Mouse (Mus musculus): Measurements from ENCODE around the gene Cep19. TPM values are rescaled to one million over a fixed set of nuclear protein-coding genes. Genes with fewer than 3 reads are reported as not detected.

Cep19 gene
- total and polyA plus RNA-seq, 3 experiments: 17.6 to 31.3 (median 29.4) TPM

GRCm38 (mm10) chr16:32058817-32059216 lies 40.8 kb upstream of the Cep19 start:
- in situ Hi-C loops (cut with MboI; ENCODE audit: low pct_ligation_motif_present, low pct_unique_long_range_greater_than_20kb, low sequenced_read_pairs) (no loop called here), dilution Hi-C loops (cut with MboI; ENCODE audit: extremely low pct_ligation_motif_present, extremely low pct_unique_long_range_greater_than_20kb, low sequenced_read_pairs) (no loop called here)
- no peak overlapping the region for H3K27ac ChIP-seq (ENCODE audit: insufficient read depth, low read depth)
- no peak overlapping the region for H3K9ac ChIP-seq (ENCODE audit: insufficient read depth, low read depth)
- TF ChIP-seq USF1 (IDR thresholded peaks at IDR 0.05; ENCODE audit: low read depth, low read length) (no peak), TCF12 (IDR thresholded peaks at IDR 0.05; ENCODE audit: low read depth, low read length) (no peak), UBTF (IDR thresholded peaks at IDR 0.05; ENCODE audit: low read depth, low read length) (no peak), GABPA (IDR thresholded peaks at IDR 0.05; ENCODE audit: insufficient replicate concordance, low read depth, low read length) (no peak), RAD21 (IDR thresholded peaks at IDR 0.05; ENCODE audit: low read depth, low read length) (no peak), ZMIZ1 (IDR thresholded peaks at IDR 0.05; ENCODE audit: low read depth, low read length) (no peak), JUND (conservative IDR thresholded peaks at IDR 0.05; ENCODE audit: low read depth, low read length) (no peak), MXI1 (IDR thresholded peaks at IDR 0.05; ENCODE audit: low read depth, low read length) (no peak), PAX5 (IDR thresholded peaks at IDR 0.05; ENCODE audit: low read length) (no peak)
- DNase-seq (ENCODE audit: extremely low read depth): no peak
- no peak overlapping the region for H3K4me2 ChIP-seq (ENCODE audit: insufficient read depth, low read depth, poor library complexity, severe bottlenecking)
- H3K27me3 ChIP-seq (replicated peaks): no peaks in the 10 kb centered on the region
- no peaks in the 10 kb centered on the region for H3K9me3 ChIP-seq (replicated peaks; ENCODE audit: low read length)
- H3K36me3 ChIP-seq (replicated peaks in 1 of 2; ENCODE audit: control insufficient read depth in 1 of 2, insufficient read depth in 1 of 2, low read length in 1 of 2): peaks cover 0 to 28% of the 10 kb centered on the region in 2 experiments
- no peak overlapping the region for H3K4me3 ChIP-seq (replicated peaks in 1 of 3; ENCODE audit: low read depth in 2 of 3, low read length in 2 of 3, poor library complexity in 1 of 3)
- peaks cover 72% of the 10 kb centered on the region for H3K79me2 ChIP-seq (replicated peaks; ENCODE audit: control insufficient read depth, extremely low read depth, insufficient read depth, poor library complexity, severe bottlenecking)
- peaks cover 4 to 55% of the 10 kb centered on the region in 2 experiments for H3K4me1 ChIP-seq (ENCODE audit: control insufficient read depth in 1 of 2, insufficient read depth in 2 of 2)

- Histone ChIP-seq H3K9ac (ENCODE audit: insufficient read depth, low read depth) (no peak overlapping the region), H3K4me1 (ENCODE audit: control insufficient read depth in 1 of 2, insufficient read depth in 2 of 2) (peaks cover 6 to 66% of the 10 kb centered on the region in 2 experiments), H3K4me2 (ENCODE audit: insufficient read depth, low read depth, poor library complexity, severe bottlenecking) (no peak overlapping the region), H3K4me3 (replicated peaks in 1 of 3; ENCODE audit: low read depth in 2 of 3, low read length in 2 of 3, poor library complexity in 1 of 3) (no peak overlapping the region), H3K27me3 (replicated peaks) (no peaks in the 10 kb centered on the region), H3K27ac (ENCODE audit: insufficient read depth, low read depth) (no peak overlapping the region), H3K9me3 (replicated peaks; ENCODE audit: low read length) (no peaks in the 10 kb centered on the region), H3K36me3 (replicated peaks in 1 of 2; ENCODE audit: control insufficient read depth in 1 of 2, insufficient read depth in 1 of 2, low read length in 1 of 2) (peaks cover 0 to 34% of the 10 kb centered on the region in 2 experiments), H3K79me2 (replicated peaks; ENCODE audit: control insufficient read depth, extremely low read depth, insufficient read depth, poor library complexity, severe bottlenecking) (peaks cover 76% of the 10 kb centered on the region)
- TF ChIP-seq RAD21 (IDR thresholded peaks at IDR 0.05; ENCODE audit: low read depth, low read length) (no peak), BHLHE40 (IDR thresholded peaks at IDR 0.05; ENCODE audit: low read depth, low read length) (peak; percentile 15; the same call in 1 of the 2 replicates), HCFC1 (IDR thresholded peaks at IDR 0.05; ENCODE audit: low read depth, low read length) (no peak), CHD1 (IDR thresholded peaks at IDR 0.05; ENCODE audit: low read depth, low read length) (no peak), MAFK (IDR thresholded peaks at IDR 0.05; ENCODE audit: insufficient replicate concordance, low read length) (no peak), RCOR1 (conservative IDR thresholded peaks at IDR 0.05; ENCODE audit: low read depth, low read length) (no peak), E2F4 (IDR thresholded peaks at IDR 0.05; ENCODE audit: insufficient replicate concordance, low read depth, low read length) (no peak), MAZ (IDR thresholded peaks at IDR 0.05; ENCODE audit: low read depth, low read length) (no peak), EP300 (IDR thresholded peaks at IDR 0.05; ENCODE audit: low read length) (peak; percentile 51)
- in situ Hi-C loops (cut with MboI; ENCODE audit: low pct_ligation_motif_present, low pct_unique_long_range_greater_than_20kb, low sequenced_read_pairs) (no loop called here), dilution Hi-C loops (cut with MboI; ENCODE audit: extremely low pct_ligation_motif_present, extremely low pct_unique_long_range_greater_than_20kb, low sequenced_read_pairs) (no loop called here)
- peak; percentile 61 for DNase-seq (ENCODE audit: extremely low read depth)
These were observed 39.6 kb upstream of the Cep19 start for GRCm38 (mm10) chr16:32059840-32060523.

Data from CH12.LX (cell line).